Mouse (Mus musculus) C2C12 (cell line): ENCODE measurements at regions not wholly inside any gene's neighbourhood (a gene's known extent, or its start where the extent isn't known, plus 50 kb on each side); places are given as distances from the start of the nearest gene placed in this dataset.

Experiments used
- CTCF ChIP-seq: IDR thresholded peaks from one replicate; pipeline ENCODE4 v1.5.1; 2011; ENCODE audit not compliant: control insufficient read depth, insufficient read depth, insufficient read length
- MYOD1 ChIP-seq: IDR thresholded peaks from one replicate; pipeline ENCODE4 v1.6.1; 2011; ENCODE audit warnings: low read depth; ENCODE audit not compliant: control insufficient read depth, insufficient read length
- MYOG ChIP-seq: IDR thresholded peaks from one replicate; pipeline ENCODE4 v1.6.1; 2011; ENCODE audit not compliant: control insufficient read depth, insufficient read length; ENCODE audit errors: extremely low read depth
- USF1 ChIP-seq: IDR thresholded peaks from one replicate; pipeline ENCODE4 v1.6.1; 2011; ENCODE audit warnings: low read depth, mild to moderate bottlenecking, control low read depth, moderate library complexity

GRCm38 (mm10) chr2:173356786-173357185, 80.5 kb upstream of the Pmepa1 start:
- no peak for TF ChIP-seq MYOD1
- TF ChIP-seq CTCF: no peak
- TF ChIP-seq MYOG: no peak
- no peak for TF ChIP-seq USF1
